Mouse (Mus musculus) limb, embryonic 13.5 days (tissue): ENCODE results near the gene Itk. TPM values are rescaled to one million over a fixed set of nuclear protein-coding genes. Genes with fewer than 3 reads are reported as not detected.
A peak's percentile ranks its signal among the peaks of the same experiment; 100 is the strongest.

Experiments
- ATAC-seq: fragments of 200-750 bp; cut with Nextera tagmentation; 2 replicates; pipeline ENCODE4 v1.8.0; 2017; ENCODE audit warnings: low read depth, moderate number of reproducible peaks, moderate TSS enrichment; ENCODE audit not compliant: low FRiP score
- H3K27ac ChIP-seq: fragments of 300-500 bp; sonication (generic); 2 replicates; pipeline ENCODE4 v1.5.1; 2015; ENCODE audit warnings: inconsistent platforms, mild to moderate bottlenecking, moderate library complexity
- H3K27me3 ChIP-seq: fragments of 300-500 bp; sonication (generic); 2 replicates; pipeline ENCODE4 v1.6.1; 2015; ENCODE audit warnings: mild to moderate bottlenecking, inconsistent platforms
- H3K36me3 ChIP-seq: fragments of 300-500 bp; sonication (generic); 2 replicates; pipeline ENCODE4 v1.6.1; 2015; ENCODE audit warnings: inconsistent platforms, mild to moderate bottlenecking, moderate library complexity
- H3K4me1 ChIP-seq: fragments of 300-500 bp; sonication (generic); 2 replicates; pipeline ENCODE4 v1.6.1; 2015; ENCODE audit warnings: inconsistent platforms
- H3K4me2 ChIP-seq: fragments of 300-500 bp; sonication (generic); replicated peaks from 2 replicates; pipeline ENCODE4 v1.6.1; 2015; ENCODE audit warnings: inconsistent platforms, mild to moderate bottlenecking, moderate library complexity
- H3K4me3 ChIP-seq: fragments of 300-500 bp; sonication (generic); 2 replicates; pipeline ENCODE4 v1.5.1; 2015; ENCODE audit warnings: moderate library complexity, mild to moderate bottlenecking, inconsistent platforms
- H3K9ac ChIP-seq: fragments of 300-500 bp; sonication (generic); 2 replicates; pipeline ENCODE4 v1.6.1; 2015; ENCODE audit warnings: mild to moderate bottlenecking, inconsistent platforms
- H3K9me3 ChIP-seq: fragments of 300-500 bp; sonication (generic); 2 replicates; pipeline ENCODE4 v1.6.1; 2016; ENCODE audit warnings: inconsistent platforms
- WGBS: fragments of 180-500 bp; shearing (Covaris S2); methylation state at CpG from one replicate; pipeline ENCODE4 v1.1.7; 2015; 5-methylcytosine and 5-hydroxymethylcytosine counted together
- polyA plus RNA-seq: library from polyadenylated mRNA; unstranded; fragments of >200 nt; fragmentation: Nextera tagmentation; extraction: Ambion mirVana; gene quantifications from 2 replicates; pipeline ENCODE4 v1.2.1, GENCODE M21; 2015

Itk gene
- polyA plus RNA-seq, 1 experiment from 2014 or later: 0.04 TPM

DNA sequence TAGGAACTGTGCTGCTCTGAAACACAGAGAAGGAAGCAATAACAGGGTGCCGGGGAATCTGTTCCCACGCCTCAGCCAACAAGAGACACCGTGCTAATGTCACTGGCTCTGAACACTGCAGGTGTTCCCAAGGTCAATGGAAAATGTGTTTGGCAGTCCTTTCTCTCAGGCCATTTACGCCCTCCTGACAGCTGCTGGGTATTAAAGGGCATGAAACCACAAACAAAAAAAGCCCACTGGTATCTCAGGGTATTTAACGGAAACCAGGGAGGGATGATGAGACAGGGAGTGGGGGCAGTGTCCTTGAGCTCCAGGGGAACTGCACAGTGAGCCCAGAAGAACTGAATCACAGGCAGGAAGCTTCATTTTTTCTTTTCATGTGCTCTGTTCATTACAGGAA lies 111.2 kb downstream of the Itk start:
- Histone ChIP-seq H3K36me3 (peaks cover 69% of the 10 kb centered on the region), H3K27me3 (no peaks in the 10 kb centered on the region), H3K9ac (no peak overlapping the region), H3K4me1 (no peaks in the 10 kb centered on the region), H3K27ac (no peak overlapping the region), H3K9me3 (no peaks in the 10 kb centered on the region), H3K4me3 (no peak overlapping the region), H3K4me2 (no peak overlapping the region)
- WGBS: 68% methylated on average over 5 of the region's 5 CpGs
- ATAC-seq: no peak

DNA sequence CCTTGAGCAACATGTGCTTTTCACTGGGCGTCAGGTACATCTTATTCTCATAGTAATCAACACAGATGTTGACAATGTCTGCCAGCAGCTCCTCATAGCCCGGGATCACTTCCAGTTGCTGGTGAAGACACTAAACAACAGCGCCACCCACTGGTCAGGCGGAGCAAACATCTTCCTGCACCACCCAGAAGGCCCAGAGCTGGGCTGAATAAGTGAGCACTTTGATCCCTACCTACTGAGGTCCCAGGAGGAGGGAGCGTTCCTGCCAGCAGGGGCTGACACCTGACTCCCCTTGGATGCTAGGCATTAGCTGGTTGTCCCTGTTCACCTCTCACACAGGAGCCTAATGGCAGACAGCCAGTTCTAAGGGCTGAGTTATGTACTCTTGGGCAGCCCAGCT lies 112.5 kb downstream of the Itk start:
- Histone ChIP-seq H3K27ac (no peak overlapping the region), H3K4me1 (no peaks in the 10 kb centered on the region), H3K27me3 (no peaks in the 10 kb centered on the region), H3K4me3 (no peak overlapping the region), H3K4me2 (no peak overlapping the region), H3K9ac (no peak overlapping the region), H3K9me3 (no peaks in the 10 kb centered on the region), H3K36me3 (peaks cover 67% of the 10 kb centered on the region)
- no peak for ATAC-seq
- 51% methylated on average over 5 of the region's 5 CpGs for WGBS

- peaks cover 63% of the 10 kb centered on the region for H3K36me3 ChIP-seq
- H3K9ac ChIP-seq: no peak overlapping the region
- no peak for ATAC-seq
- no peaks in the 10 kb centered on the region for H3K27me3 ChIP-seq
- no peak overlapping the region for H3K27ac ChIP-seq
- WGBS: 90% methylated on average over 8 of the region's 8 CpGs
- no peak overlapping the region for H3K4me3 ChIP-seq
- H3K4me2 ChIP-seq: no peak overlapping the region
- no peaks in the 10 kb centered on the region for H3K4me1 ChIP-seq
- H3K9me3 ChIP-seq: no peaks in the 10 kb centered on the region
Observed at GRCm38 (mm10) chr11:46276168-46276567, 113.1 kb downstream of the Itk start.

- peaks cover 62% of the 10 kb centered on the region for H3K36me3 ChIP-seq
- H3K9ac ChIP-seq: no peak overlapping the region
- H3K4me3 ChIP-seq: no peak overlapping the region
- no peaks in the 10 kb centered on the region for H3K27me3 ChIP-seq
- H3K4me2 ChIP-seq: no peak overlapping the region
- 4% methylated on average over 6 of the region's 6 CpGs for WGBS
- no peaks in the 10 kb centered on the region for H3K9me3 ChIP-seq
- no peak overlapping the region for H3K27ac ChIP-seq
- ATAC-seq: peak; percentile 75; the same call in 1 of the 2 replicates
- no peaks in the 10 kb centered on the region for H3K4me1 ChIP-seq
Observed at GRCm38 (mm10) chr11:46275302-46275701, 114.0 kb downstream of the Itk start.

Other genes with a start within 250 kb of the Itk start
- 1.4 and 1.7 TPM in 2 replicates for gene Nipal4, start 223.0 kb downstream of the Itk start, polyA plus RNA-seq
- gene Fndc9, start 154.0 kb downstream of the Itk start, polyA plus RNA-seq: 0.15 and 0.18 TPM in 2 replicates
- 11.0 and 14.1 TPM in 2 replicates for gene Cyfip2, start 76.7 kb downstream of the Itk start, polyA plus RNA-seq
- not detected in 2 replicates for gene Fam71b, start 7.0 kb upstream of the Itk start, polyA plus RNA-seq
- 83.4 and 92.5 TPM in 2 replicates for gene Med7, start 47.4 kb upstream of the Itk start, polyA plus RNA-seq
- gene Havcr2, start 65.4 kb upstream of the Itk start, polyA plus RNA-seq: 0.17 TPM in 1 of 2 replicates, not detected in the other
- not detected in 2 replicates for gene Gm12169, start 134.7 kb upstream of the Itk start, polyA plus RNA-seq
- 0.09 TPM in 1 of 2 replicates, not detected in the other for gene BC053393, start 182.0 kb upstream of the Itk start, polyA plus RNA-seq
- gene Dppa1, start 239.7 kb upstream of the Itk start, polyA plus RNA-seq: 0.47 TPM in 1 of 2 replicates, not detected in the other